Mouse (Mus musculus) forebrain, embryonic 12.5 days (tissue): ENCODE data around the gene Gm21987. TPM values are rescaled to one million over a fixed set of nuclear protein-coding genes. Genes with fewer than 3 reads are reported as not detected.

Source experiments
- ATAC-seq: fragments of 200-750 bp; cut with Nextera tagmentation; 2 replicates; pipeline ENCODE4 v1.8.0; 2017; ENCODE audit warnings: moderate TSS enrichment; ENCODE audit not compliant: low FRiP score
- H3K27ac ChIP-seq: fragments of 300-500 bp; sonication (generic); 2 replicates; pipeline ENCODE4 v1.5.1; 2016; ENCODE audit warnings: mild to moderate bottlenecking
- H3K27me3 ChIP-seq: fragments of 300-500 bp; sonication (generic); 2 replicates; pipeline ENCODE4 v1.6.1; 2016; ENCODE audit warnings: mild to moderate bottlenecking
- H3K36me3 ChIP-seq: fragments of 300-500 bp; sonication (generic); replicated peaks from 2 replicates; pipeline ENCODE4 v1.6.1; 2016; ENCODE audit warnings: mild to moderate bottlenecking
- H3K4me1 ChIP-seq: fragments of 300-500 bp; sonication (generic); 2 replicates; pipeline ENCODE4 v1.6.1; 2016
- H3K4me2 ChIP-seq: fragments of 300-500 bp; sonication (generic); 2 replicates; pipeline ENCODE4 v1.6.1; 2016; ENCODE audit warnings: mild to moderate bottlenecking, moderate library complexity
- H3K4me3 ChIP-seq: fragments of 300-500 bp; sonication (generic); replicated peaks from 2 replicates; pipeline ENCODE4 v1.5.1; 2016; ENCODE audit warnings: mild to moderate bottlenecking
- H3K9ac ChIP-seq: fragments of 300-500 bp; sonication (generic); 2 replicates; pipeline ENCODE4 v1.6.1; 2016; ENCODE audit warnings: mild to moderate bottlenecking
- H3K9me3 ChIP-seq: fragments of 300-500 bp; sonication (generic); 2 replicates; pipeline ENCODE4 v1.6.1; 2016
- WGBS: fragments of 180-500 bp; shearing (Covaris S2); methylation state at CpG from one replicate; pipeline ENCODE4 v1.1.7; 2016; 5-methylcytosine and 5-hydroxymethylcytosine counted together
- polyA plus RNA-seq: library from polyadenylated mRNA; unstranded; fragments of >200 nt; fragmentation: Nextera tagmentation; extraction: Ambion mirVana; gene quantifications from 2 replicates; pipeline ENCODE4 v1.2.1, GENCODE M21; 2016

The Gm21987 gene
- polyA plus RNA-seq, 1 experiment from 2014 or later = not detected

DNA sequence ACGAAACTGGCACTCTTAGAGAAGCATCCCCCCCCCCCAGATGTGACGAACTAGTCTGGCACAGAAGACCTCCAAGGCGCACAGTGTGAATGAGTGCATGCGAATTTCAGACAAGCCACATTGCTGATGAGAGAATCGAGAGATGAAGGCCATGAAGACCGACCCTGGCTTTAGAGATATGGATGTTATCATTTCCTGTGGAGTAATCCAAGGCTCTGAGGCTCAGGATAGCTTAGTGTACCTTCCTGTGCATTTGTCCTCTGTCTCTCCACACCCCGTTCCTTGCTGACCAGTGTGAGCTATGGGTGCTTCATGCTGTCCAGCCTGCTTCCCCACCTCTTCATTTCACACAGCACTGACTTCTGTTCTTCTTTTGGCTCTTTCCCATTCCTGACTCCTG is 28.3 kb downstream of the Gm21987 start:
- Histone ChIP-seq H3K27me3 (no peaks in the 10 kb centered on the region; the same call in 1 of the 2 replicates), H3K9me3 (no peaks in the 10 kb centered on the region), H3K4me1 (peaks cover 10% of the 10 kb centered on the region), H3K4me3 (no peak overlapping the region), H3K27ac (no peak overlapping the region), H3K36me3 (no peaks in the 10 kb centered on the region), H3K9ac (no peak overlapping the region), H3K4me2 (no peak overlapping the region)
- 87% methylated on average over 7 of the region's 7 CpGs for WGBS
- ATAC-seq = no peak

DNA sequence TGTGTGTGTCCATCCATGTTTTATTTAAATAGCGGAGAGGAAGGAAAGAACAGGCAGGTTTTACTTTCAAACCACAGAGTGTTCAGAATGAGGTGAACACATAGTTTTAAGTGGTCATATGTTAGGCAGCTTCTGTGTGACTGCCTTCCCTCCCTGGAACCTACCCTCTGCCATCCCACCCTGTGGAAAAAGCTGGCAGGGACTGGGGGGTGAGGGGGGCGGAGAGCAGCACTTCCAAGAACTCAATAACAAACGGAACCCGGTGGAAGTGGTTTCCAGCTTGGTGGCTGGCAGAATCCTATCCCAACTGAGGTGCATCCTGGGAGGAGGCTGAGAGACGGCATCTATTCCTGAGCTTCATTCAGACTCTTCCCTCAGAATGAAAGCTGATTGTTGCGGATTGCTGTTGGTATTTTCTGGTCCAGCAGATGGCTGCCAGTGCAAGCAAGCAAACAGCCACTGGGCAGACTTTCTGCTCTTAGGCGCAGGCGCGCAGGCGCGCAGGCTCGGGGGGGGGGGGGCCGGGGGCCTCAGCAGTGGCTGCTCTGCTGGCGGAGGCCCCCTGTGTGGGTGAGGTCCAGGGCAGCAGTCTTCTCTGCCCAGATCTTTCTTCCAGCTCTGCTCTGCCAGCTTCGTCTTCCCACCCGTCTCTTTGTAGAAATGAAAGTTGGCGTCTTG is 29.5 kb downstream of the Gm21987 start:
- Histone ChIP-seq H3K27me3 (no peaks in the 10 kb centered on the region; the same call in 1 of the 2 replicates), H3K36me3 (no peaks in the 10 kb centered on the region), H3K27ac (peak overlapping the region; percentile 42), H3K4me3 (peak overlapping the region; percentile 25), H3K9ac (peak overlapping the region; percentile 33; the same call in 1 of the 2 replicates), H3K4me1 (peaks cover 10% of the 10 kb centered on the region), H3K4me2 (peak overlapping the region; percentile 45), H3K9me3 (no peaks in the 10 kb centered on the region)
- 26% methylated on average over 12 of the region's 17 CpGs for WGBS
- ATAC-seq = peak; percentile 93

DNA sequence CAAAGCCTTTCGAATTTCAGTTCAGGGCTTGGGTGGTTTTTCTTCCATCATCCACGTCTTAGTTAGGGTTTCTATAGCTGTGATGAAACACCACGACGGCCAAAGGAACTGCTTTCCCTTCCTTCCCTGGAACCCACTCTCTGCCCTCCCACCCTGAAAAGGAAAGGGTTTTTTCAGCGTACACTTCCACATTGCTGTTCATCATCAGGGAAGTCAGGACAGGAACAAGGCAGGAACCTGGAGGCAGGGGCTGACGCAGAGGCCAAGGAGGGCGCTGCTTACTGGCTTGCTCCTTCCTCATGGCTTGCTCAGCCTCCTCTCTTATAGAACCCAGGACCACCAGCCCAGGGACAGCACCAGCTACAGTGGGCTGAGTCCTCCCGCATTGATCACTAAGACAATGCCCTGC is 30.0 kb downstream of the Gm21987 start:
- Histone ChIP-seq H3K4me2 (peak overlapping the region; percentile 45), H3K27ac (peak overlapping the region; percentile 42; the same call in 1 of the 2 replicates)

DNA sequence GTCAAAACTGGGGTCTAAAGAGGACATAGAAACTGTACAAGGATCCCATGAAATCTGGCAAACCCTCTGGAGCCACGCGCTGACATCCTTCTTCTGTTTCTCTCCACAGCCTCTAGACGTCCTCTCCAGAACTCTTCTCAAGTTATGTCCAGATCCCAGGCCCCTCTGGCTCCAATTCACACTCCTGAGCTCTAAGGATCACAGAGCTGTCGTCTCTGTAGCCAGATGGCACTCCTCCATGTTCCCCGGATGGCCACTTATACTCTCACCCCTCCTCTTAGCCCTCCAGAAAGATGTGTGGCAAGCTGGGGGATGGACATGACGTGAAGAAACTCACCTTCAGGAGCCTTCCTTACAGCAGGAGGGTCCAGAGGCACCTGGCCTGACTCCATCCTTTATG is 30.7 kb downstream of the Gm21987 start:
- Histone ChIP-seq H3K27me3 (no peaks in the 10 kb centered on the region; the same call in 1 of the 2 replicates), H3K9me3 (no peaks in the 10 kb centered on the region), H3K4me1 (peaks cover 10% of the 10 kb centered on the region), H3K4me3 (no peak overlapping the region), H3K9ac (no peak overlapping the region), H3K36me3 (no peaks in the 10 kb centered on the region), H3K4me2 (no peak overlapping the region), H3K27ac (no peak overlapping the region)
- 89% methylated on average over 6 of the region's 6 CpGs for WGBS
- no peak for ATAC-seq

More for the DNA sequence above, 30.0 kb downstream of the Gm21987 start:
- H3K9me3 ChIP-seq = no peaks in the 10 kb centered on the region
- WGBS = 65% methylated on average over 8 of the region's 8 CpGs
- peak; percentile 32; the same call in 1 of the 2 replicates for ATAC-seq
- H3K9ac ChIP-seq = peak overlapping the region; percentile 29; the same call in 1 of the 2 replicates
- H3K27me3 ChIP-seq = no peaks in the 10 kb centered on the region; the same call in 1 of the 2 replicates
- H3K4me1 ChIP-seq = peaks cover 10% of the 10 kb centered on the region
- no peaks in the 10 kb centered on the region for H3K36me3 ChIP-seq
- peak overlapping the region; percentile 25 for H3K4me3 ChIP-seq

DNA sequence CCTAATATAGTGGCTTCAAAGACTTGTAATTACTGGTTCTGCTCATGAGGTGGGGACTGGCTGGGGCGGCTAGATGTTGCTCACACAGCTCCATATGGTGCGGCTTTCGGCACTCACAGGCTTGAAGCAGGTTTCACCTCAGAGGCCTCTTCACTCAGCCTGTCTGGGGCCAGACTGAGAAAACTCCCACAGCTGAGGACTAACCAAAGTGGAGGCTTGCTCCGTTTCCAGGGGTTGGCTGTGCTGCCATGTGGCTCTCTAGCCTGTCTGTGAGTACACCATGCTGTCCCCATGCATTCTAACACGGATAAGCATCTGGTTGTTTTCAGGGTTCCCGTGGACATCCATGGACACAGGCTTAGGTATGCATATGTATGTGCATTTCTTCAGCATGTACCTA is 31.8 kb downstream of the Gm21987 start:
- no peaks in the 10 kb centered on the region for H3K9me3 ChIP-seq
- H3K9ac ChIP-seq = no peak overlapping the region
- H3K4me2 ChIP-seq = no peak overlapping the region
- H3K27ac ChIP-seq = no peak overlapping the region
- no peaks in the 10 kb centered on the region; the same call in 1 of the 2 replicates for H3K27me3 ChIP-seq
- H3K4me3 ChIP-seq = no peak overlapping the region
- no peak for ATAC-seq
- H3K36me3 ChIP-seq = no peaks in the 10 kb centered on the region
- WGBS = 87% methylated on average over 6 of the region's 6 CpGs
- peaks cover 10% of the 10 kb centered on the region for H3K4me1 ChIP-seq

DNA sequence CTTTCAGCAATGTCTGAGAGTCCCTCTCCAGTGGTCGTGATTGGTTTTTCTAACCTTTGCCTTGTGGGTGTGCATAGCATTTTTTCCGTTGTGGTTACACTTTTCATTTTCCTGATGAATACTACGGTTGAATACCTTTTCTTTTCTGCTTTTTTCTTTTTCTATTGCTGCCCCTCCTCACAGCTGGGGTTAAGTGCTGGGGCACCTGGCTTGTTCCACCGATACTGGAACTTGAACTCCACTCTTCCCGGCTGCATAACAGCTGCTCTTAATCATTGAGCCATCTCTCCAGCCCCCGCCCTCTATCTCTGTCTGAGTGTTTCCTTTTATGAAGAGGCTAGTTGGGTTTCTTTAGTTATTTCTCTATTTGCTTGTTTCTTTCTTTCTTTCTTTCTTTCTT is 32.2 kb downstream of the Gm21987 start:
- Histone ChIP-seq H3K9ac (no peak overlapping the region), H3K4me2 (no peak overlapping the region), H3K9me3 (no peaks in the 10 kb centered on the region), H3K27ac (no peak overlapping the region), H3K4me1 (peaks cover 10% of the 10 kb centered on the region), H3K27me3 (no peaks in the 10 kb centered on the region; the same call in 1 of the 2 replicates), H3K36me3 (no peaks in the 10 kb centered on the region), H3K4me3 (no peak overlapping the region)
- no peak for ATAC-seq
- 60% methylated on average over 6 of the region's 6 CpGs for WGBS

DNA sequence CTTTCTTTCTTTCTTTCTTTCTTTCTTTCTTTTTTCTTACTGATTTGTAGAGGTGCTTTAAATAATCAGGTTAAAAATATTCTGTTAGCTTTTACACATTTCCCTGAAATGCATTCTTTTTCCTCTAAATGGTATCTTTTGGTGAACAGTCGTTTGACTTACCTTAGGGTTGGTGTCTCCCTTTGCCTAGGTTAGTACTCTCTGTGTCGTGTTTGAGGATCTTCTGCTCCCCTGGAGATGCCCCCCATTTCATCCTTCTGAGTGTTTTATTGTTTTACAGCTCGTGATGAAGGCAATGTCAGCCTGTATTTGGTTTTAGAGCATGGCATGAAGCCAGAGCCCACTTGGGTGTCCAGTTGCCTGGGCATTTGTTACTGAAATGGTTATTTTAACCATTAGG is 32.7 kb downstream of the Gm21987 start:
- no peak for ATAC-seq
- H3K4me1 ChIP-seq = peaks cover 10% of the 10 kb centered on the region
- no peak overlapping the region for H3K9ac ChIP-seq
- H3K4me2 ChIP-seq = no peak overlapping the region
- no peaks in the 10 kb centered on the region for H3K9me3 ChIP-seq
- H3K36me3 ChIP-seq = no peaks in the 10 kb centered on the region
- H3K27me3 ChIP-seq = no peaks in the 10 kb centered on the region; the same call in 1 of the 2 replicates
- H3K4me3 ChIP-seq = no peak overlapping the region
- no peak overlapping the region for H3K27ac ChIP-seq
- WGBS = 58% methylated on average over 3 of the region's 3 CpGs

DNA sequence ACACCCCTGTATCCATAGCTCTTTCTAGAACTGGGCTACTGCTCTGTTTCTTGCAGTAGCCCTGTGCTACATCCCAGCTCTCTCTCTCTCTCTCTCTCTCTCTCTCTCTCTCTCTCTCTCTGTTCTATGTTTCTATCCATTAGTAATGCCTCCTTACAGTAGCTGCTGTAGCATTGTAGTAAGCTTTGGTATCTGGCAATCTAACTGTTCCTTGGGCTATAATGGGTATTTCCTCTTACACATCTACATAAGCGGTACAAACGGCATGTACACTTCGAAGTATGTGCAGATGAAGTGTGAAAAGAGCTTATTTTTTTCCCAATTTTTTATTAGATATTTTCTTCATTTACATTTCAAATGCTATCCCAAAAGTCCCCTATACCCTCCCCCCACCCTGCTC is 33.1 kb downstream of the Gm21987 start:
- Histone ChIP-seq H3K9ac (no peak overlapping the region), H3K4me3 (no peak overlapping the region), H3K27me3 (no peaks in the 10 kb centered on the region), H3K4me1 (peaks cover 10% of the 10 kb centered on the region), H3K9me3 (no peaks in the 10 kb centered on the region), H3K36me3 (no peaks in the 10 kb centered on the region), H3K4me2 (no peak overlapping the region), H3K27ac (no peak overlapping the region)
- WGBS = 96% methylated on average over 3 of the region's 3 CpGs
- no peak for ATAC-seq

DNA sequence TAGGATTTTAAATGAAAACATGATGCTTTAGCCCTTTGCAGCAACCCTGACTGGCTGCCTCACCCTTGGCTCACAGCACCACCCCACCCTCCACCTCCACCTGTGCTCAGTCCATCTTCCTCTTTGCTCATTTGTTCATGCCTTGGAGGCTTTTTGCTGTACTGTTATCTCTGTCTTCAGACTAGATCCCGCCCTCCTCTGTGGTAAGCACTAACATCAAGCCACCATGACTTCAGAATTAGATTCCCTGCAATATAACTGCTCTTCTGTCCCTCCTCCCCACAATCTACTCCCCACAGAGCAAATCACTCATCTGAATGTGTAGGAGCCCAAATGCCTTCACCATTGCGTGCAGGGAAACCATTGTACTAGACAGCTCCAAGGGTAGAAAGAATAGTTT is 36.8 kb downstream of the Gm21987 start:
- no peaks in the 10 kb centered on the region for H3K36me3 ChIP-seq
- no peaks in the 10 kb centered on the region for H3K9me3 ChIP-seq
- no peak for ATAC-seq
- H3K4me3 ChIP-seq = no peak overlapping the region
- no peak overlapping the region for H3K9ac ChIP-seq
- no peaks in the 10 kb centered on the region for H3K27me3 ChIP-seq
- WGBS = 81% methylated on average over 2 of the region's 2 CpGs
- H3K4me2 ChIP-seq = no peak overlapping the region
- no peaks in the 10 kb centered on the region for H3K4me1 ChIP-seq
- H3K27ac ChIP-seq = no peak overlapping the region

DNA sequence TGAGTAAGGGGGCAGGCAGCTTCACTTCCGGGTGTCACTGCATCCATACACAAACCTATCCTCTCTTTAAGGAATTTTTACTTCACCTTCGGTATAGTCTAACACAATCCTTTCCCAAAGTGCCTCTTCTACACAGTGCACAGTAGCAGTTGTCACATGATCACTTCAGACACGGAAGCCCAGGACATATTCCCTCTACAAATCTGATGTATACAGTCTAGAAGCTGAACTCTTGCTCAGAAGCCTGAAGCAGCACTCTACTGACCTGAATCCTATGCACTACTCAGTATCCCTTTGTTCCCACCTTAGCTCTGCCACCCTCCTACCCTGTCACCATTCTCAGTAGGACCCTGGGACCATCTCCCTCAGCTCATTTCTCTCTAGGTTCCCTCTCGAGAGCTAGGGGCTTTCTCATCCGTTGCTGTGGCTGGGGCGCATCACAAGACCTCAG is 38.4 kb downstream of the Gm21987 start:
- no peaks in the 10 kb centered on the region for H3K4me1 ChIP-seq
- ATAC-seq = no peak
- no peak overlapping the region for H3K4me2 ChIP-seq
- H3K9me3 ChIP-seq = no peaks in the 10 kb centered on the region
- H3K4me3 ChIP-seq = no peak overlapping the region
- no peaks in the 10 kb centered on the region for H3K36me3 ChIP-seq
- no peaks in the 10 kb centered on the region for H3K27me3 ChIP-seq
- WGBS = 89% methylated on average over 6 of the region's 6 CpGs
- no peak overlapping the region for H3K27ac ChIP-seq
- no peak overlapping the region for H3K9ac ChIP-seq

DNA sequence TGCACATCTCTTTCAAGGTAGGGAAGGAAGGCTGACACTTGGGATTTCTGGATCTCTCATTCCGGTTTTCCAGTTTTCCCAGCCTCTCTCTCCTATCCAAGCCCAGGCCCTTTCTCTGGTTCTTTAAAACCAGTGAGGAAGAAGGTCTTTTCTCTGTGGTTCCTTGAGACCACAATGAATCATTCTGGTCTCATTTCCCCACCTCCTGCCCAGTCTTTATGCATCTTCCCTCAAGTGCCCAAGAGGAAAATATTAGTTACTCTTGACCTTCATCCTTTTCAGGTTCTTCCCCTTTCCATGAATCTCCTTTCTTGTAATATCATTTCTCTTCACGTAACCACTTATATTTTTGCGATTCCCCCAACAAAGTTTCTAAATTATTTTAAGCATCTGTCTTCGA is 38.9 kb downstream of the Gm21987 start:
- WGBS = 93% methylated on average over 4 of the region's 4 CpGs
- no peak overlapping the region for H3K4me3 ChIP-seq
- no peaks in the 10 kb centered on the region for H3K27me3 ChIP-seq
- no peak overlapping the region for H3K27ac ChIP-seq
- H3K9me3 ChIP-seq = no peaks in the 10 kb centered on the region
- H3K4me2 ChIP-seq = no peak overlapping the region
- H3K9ac ChIP-seq = no peak overlapping the region
- H3K4me1 ChIP-seq = no peaks in the 10 kb centered on the region
- ATAC-seq = no peak
- no peaks in the 10 kb centered on the region for H3K36me3 ChIP-seq

DNA sequence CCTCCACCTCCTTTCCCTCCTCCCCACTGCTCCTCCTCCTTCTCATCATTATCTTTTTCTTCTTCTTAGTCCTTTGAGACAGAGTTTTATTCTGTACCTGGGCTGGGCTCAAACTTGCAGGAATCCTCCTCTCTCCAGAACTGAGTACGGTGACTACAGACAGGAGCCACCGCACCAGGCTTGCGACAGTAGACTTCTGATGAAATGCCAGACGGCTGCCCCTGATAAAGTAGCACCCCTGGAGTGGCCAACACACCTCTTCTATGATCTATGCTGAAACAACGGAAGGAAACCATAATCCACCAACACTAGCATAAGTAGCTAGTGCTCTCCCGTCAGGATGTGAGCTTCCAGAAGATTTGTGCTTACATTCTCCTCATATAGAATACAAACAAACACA is 40.5 kb downstream of the Gm21987 start:
- H3K4me3 ChIP-seq = no peak overlapping the region

DNA sequence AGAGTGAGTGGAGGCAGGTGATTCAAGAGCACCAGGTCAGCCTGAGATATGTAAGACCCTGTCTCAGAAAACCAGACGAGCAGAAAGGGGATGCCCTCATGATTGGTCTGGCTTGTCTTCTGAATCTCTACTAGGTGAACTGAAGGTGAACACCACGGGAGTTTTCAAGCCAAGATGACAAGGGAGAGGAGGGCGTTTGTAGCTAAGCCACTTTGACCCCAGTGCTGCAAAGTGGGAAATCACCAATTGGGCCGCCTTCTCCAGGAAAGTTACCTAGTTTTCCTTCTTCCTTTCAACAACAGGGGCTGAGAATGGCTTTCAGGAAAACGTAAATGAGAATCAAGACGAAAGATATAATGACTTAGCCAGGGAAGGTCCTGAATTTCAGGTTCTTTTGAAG is 41.9 kb downstream of the Gm21987 start:
- Histone ChIP-seq H3K4me3 (no peak overlapping the region), H3K4me2 (no peak overlapping the region), H3K27ac (no peak overlapping the region), H3K27me3 (no peaks in the 10 kb centered on the region), H3K4me1 (no peaks in the 10 kb centered on the region), H3K9me3 (no peaks in the 10 kb centered on the region), H3K36me3 (no peaks in the 10 kb centered on the region), H3K9ac (no peak overlapping the region)
- no peak for ATAC-seq
- WGBS = 83% methylated on average over 6 of the region's 6 CpGs

More for the DNA sequence above, 40.5 kb downstream of the Gm21987 start:
- no peaks in the 10 kb centered on the region for H3K27me3 ChIP-seq
- ATAC-seq = no peak
- H3K27ac ChIP-seq = no peak overlapping the region
- WGBS = 89% methylated on average over 6 of the region's 6 CpGs
- no peak overlapping the region for H3K4me2 ChIP-seq
- H3K4me1 ChIP-seq = no peaks in the 10 kb centered on the region
- no peaks in the 10 kb centered on the region for H3K36me3 ChIP-seq
- H3K9ac ChIP-seq = no peak overlapping the region
- H3K9me3 ChIP-seq = no peaks in the 10 kb centered on the region
